Mouse (Mus musculus) cerebellum, adult 2 months (tissue): ENCODE results near the gene Dhx15.

Experiments used
- CTCF ChIP-seq: fragments of 200-500 bp; IDR thresholded peaks from 2 replicates; pipeline ENCODE4 v1.5.1; 2011; ENCODE audit warnings: low read depth, mild to moderate bottlenecking, control low read depth, low read length, moderate library complexity, borderline replicate concordance; ENCODE audit not compliant: insufficient read depth
- POLR2A ChIP-seq: fragments of 200-500 bp; IDR thresholded peaks from 2 replicates; pipeline ENCODE4 v1.6.1; 2011; ENCODE audit warnings: low read length, control low read depth, borderline replicate concordance; ENCODE audit not compliant: insufficient read depth

- TF ChIP-seq CTCF (no peak), POLR2A (no peak)
These were observed 51.5 kb downstream of the Dhx15 start for GRCm38 (mm10) chr5:52138819-52139218.
